Mouse (Mus musculus): Measurements from ENCODE around the gene Igfbp1. TPM values are rescaled to one million over a fixed set of nuclear protein-coding genes. Genes with fewer than 3 reads are reported as not detected.

The Igfbp1 gene
- polyA plus RNA-seq, 1 experiment from 2014 or later: 0.61 TPM

Other genes starting within 250 kb of the Igfbp1 start
- 1.2 and 1.3 TPM in 2 replicates for gene Adcy1, start 134.3 kb upstream of the Igfbp1 start, polyA plus RNA-seq (2016; fragmentation: Nextera tagmentation; extraction: Ambion mirVana)
- gene Gm11985, start 9.2 kb upstream of the Igfbp1 start, polyA plus RNA-seq (2016; fragmentation: Nextera tagmentation; extraction: Ambion mirVana): not detected in 2 replicates
- 24.4 and 24.6 TPM in 2 replicates for gene Igfbp3, start 16.1 kb downstream of the Igfbp1 start, polyA plus RNA-seq (2016; fragmentation: Nextera tagmentation; extraction: Ambion mirVana)

Measured in heart, embryonic 12.5 days (tissue).